Mouse (Mus musculus): ENCODE measurements around the gene Tmem131l.

Tmem131l gene

GRCm38 (mm10) chr3:84005989-84006388 lies 34.0 kb downstream of the Tmem131l start:
- DNase-seq: no peak

GRCm38 (mm10) chr3:84004330-84005090 lies 35.5 kb downstream of the Tmem131l start:
- no peak for DNase-seq

GRCm38 (mm10) chr3:84002433-84003090 lies 37.4 kb downstream of the Tmem131l start:
- no peak for DNase-seq

GRCm38 (mm10) chr3:83997563-83997962 lies 42.4 kb downstream of the Tmem131l start:
- DNase-seq: no peak

- DNase-seq: no peak
These were observed 42.9 kb downstream of the Tmem131l start for GRCm38 (mm10) chr3:83997036-83997435.

- DNase-seq: no peak
These were observed 43.9 kb downstream of the Tmem131l start for GRCm38 (mm10) chr3:83996086-83996485.

- DNase-seq: no peak
These were observed 44.6 kb downstream of the Tmem131l start for GRCm38 (mm10) chr3:83995254-83995830.

- DNase-seq: peak; percentile 48 to 60
These were observed 45.6 kb downstream of the Tmem131l start for GRCm38 (mm10) chr3:83994217-83994839.

GRCm38 (mm10) chr3:83993089-83993516 lies 46.9 kb downstream of the Tmem131l start:
- peak; percentile 32 to 58 for DNase-seq

GRCm38 (mm10) chr3:83991691-83992524 lies 48.1 kb downstream of the Tmem131l start:
- DNase-seq: no peak

- DNase-seq: no peak
These were observed 51.8 kb downstream of the Tmem131l start for GRCm38 (mm10) chr3:83988214-83988613.

GRCm38 (mm10) chr3:83987533-83988112 lies 52.4 kb downstream of the Tmem131l start:
- no peak for DNase-seq

- no peak for DNase-seq
These were observed 53.2 kb downstream of the Tmem131l start for GRCm38 (mm10) chr3:83986740-83987139.

GRCm38 (mm10) chr3:83985426-83985825 lies 54.5 kb downstream of the Tmem131l start:
- DNase-seq: no peak

- no peak for DNase-seq
These were observed 55.6 kb downstream of the Tmem131l start for GRCm38 (mm10) chr3:83984379-83984778.

GRCm38 (mm10) chr3:83982821-83983220 lies 57.2 kb downstream of the Tmem131l start:
- DNase-seq: no peak

- no peak for DNase-seq
These were observed 59.6 kb downstream of the Tmem131l start for GRCm38 (mm10) chr3:83980231-83980872.

- DNase-seq: no peak
These were observed 61.2 kb downstream of the Tmem131l start for GRCm38 (mm10) chr3:83978497-83979410.

GRCm38 (mm10) chr3:83977817-83978216 lies 62.2 kb downstream of the Tmem131l start:
- DNase-seq: no peak

GRCm38 (mm10) chr3:83976161-83976560 lies 63.8 kb downstream of the Tmem131l start:
- DNase-seq: no peak

All from kidney, postnatal 4 days (tissue).